Mouse (Mus musculus) heart, embryonic 11.5 days (tissue): ENCODE measurements around the gene Chrna9. TPM values are rescaled to one million over a fixed set of nuclear protein-coding genes. Genes with fewer than 3 reads are reported as not detected.

Experiments used
- ATAC-seq: fragments of 200-750 bp; cut with Nextera tagmentation; replicated peaks from 2 replicates; pipeline ENCODE4 v1.8.0; 2017; ENCODE audit warnings: moderate library complexity; ENCODE audit not compliant: insufficient number of reproducible peaks, low FRiP score, low TSS enrichment
- H3K27ac ChIP-seq: fragments of 300-500 bp; sonication (generic); 2 replicates; pipeline ENCODE4 v1.5.1; 2014; ENCODE audit warnings: mild to moderate bottlenecking, low read depth, low read length
- H3K27me3 ChIP-seq: fragments of 300-500 bp; sonication (generic); 2 replicates; pipeline ENCODE4 v1.6.1; 2014; ENCODE audit warnings: mild to moderate bottlenecking, low read length, mixed read lengths; ENCODE audit not compliant: control insufficient read depth, insufficient read depth
- H3K36me3 ChIP-seq: fragments of 300-500 bp; sonication (generic); 2 replicates; pipeline ENCODE4 v1.6.1; 2014; ENCODE audit warnings: mild to moderate bottlenecking, low read length, moderate library complexity, mixed read lengths; ENCODE audit not compliant: control insufficient read depth, insufficient read depth
- H3K4me1 ChIP-seq: fragments of 300-500 bp; sonication (generic); 2 replicates; pipeline ENCODE4 v1.6.1; 2014; ENCODE audit warnings: low read length; ENCODE audit not compliant: control insufficient read depth, insufficient read depth
- H3K4me2 ChIP-seq: fragments of 300-500 bp; sonication (generic); 2 replicates; pipeline ENCODE4 v1.6.1; 2014; ENCODE audit warnings: mild to moderate bottlenecking, moderate library complexity
- H3K4me3 ChIP-seq: fragments of 300-500 bp; sonication (generic); 2 replicates; pipeline ENCODE4 v1.5.1; 2014; ENCODE audit warnings: low read depth, low read length
- H3K9ac ChIP-seq: fragments of 300-500 bp; sonication (generic); 2 replicates; pipeline ENCODE4 v1.6.1; 2014; ENCODE audit warnings: mild to moderate bottlenecking, low read depth, low read length, moderate library complexity
- H3K9me3 ChIP-seq: fragments of 300-500 bp; sonication (generic); replicated peaks from 2 replicates; pipeline ENCODE4 v1.6.1; 2016; ENCODE audit warnings: low read length; ENCODE audit not compliant: control insufficient read depth
- WGBS: fragments of 180-500 bp; shearing (Covaris S2); extraction: QIAGEN DNeasy Blood & Tissue Kit; methylation state at CpG from one replicate; pipeline ENCODE4 v1.1.7; 2014; ENCODE audit not compliant: insufficient replicate concordance; 5-methylcytosine and 5-hydroxymethylcytosine counted together
- polyA plus RNA-seq: library from polyadenylated mRNA; unstranded; fragments of >200 nt; fragmentation: Nextera tagmentation; extraction: Ambion mirVana; gene quantifications from 2 replicates; pipeline ENCODE4 v1.2.1, GENCODE M21; 2014

Chrna9 gene
- polyA plus RNA-seq, 1 experiment from 2014 or later: not detected

DNA sequence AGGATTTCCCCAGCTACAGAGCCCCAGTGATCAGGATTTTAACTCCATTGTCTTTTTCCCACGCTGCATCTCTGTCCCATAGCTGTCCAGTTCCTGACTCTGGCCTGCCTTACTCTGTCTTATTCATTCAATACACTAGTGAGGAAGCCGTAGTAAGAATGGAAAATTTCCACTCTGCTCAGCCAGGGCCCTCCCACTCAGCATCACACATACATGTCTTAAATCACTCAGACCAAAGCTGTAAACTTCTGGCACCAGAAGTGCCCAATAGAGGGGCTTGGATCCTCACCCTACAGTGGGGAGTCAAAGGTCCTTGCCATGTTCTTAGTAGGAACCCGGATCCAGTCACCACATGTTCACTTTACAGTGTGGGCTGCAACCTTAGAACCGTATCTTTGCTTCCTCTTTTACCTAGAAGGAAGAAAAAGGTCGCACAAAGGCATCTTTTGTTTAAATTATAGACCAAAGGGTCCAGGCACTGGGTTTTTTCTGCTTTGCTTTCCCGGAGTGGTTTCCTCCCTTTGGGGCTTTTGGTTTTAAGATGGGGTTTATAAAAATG, 65.9 kb downstream of the Chrna9 start:
- no peaks in the 10 kb centered on the region for H3K9me3 ChIP-seq
- ATAC-seq: no peak
- no peak overlapping the region for H3K27ac ChIP-seq
- H3K4me1 ChIP-seq: peaks cover 11% of the 10 kb centered on the region; the same call in 1 of the 2 replicates
- H3K4me3 ChIP-seq: no peak overlapping the region
- 61% methylated on average over 6 of the region's 6 CpGs for WGBS
- no peak overlapping the region for H3K9ac ChIP-seq
- no peaks in the 10 kb centered on the region for H3K36me3 ChIP-seq
- H3K4me2 ChIP-seq: no peak overlapping the region
- H3K27me3 ChIP-seq: no peaks in the 10 kb centered on the region

DNA sequence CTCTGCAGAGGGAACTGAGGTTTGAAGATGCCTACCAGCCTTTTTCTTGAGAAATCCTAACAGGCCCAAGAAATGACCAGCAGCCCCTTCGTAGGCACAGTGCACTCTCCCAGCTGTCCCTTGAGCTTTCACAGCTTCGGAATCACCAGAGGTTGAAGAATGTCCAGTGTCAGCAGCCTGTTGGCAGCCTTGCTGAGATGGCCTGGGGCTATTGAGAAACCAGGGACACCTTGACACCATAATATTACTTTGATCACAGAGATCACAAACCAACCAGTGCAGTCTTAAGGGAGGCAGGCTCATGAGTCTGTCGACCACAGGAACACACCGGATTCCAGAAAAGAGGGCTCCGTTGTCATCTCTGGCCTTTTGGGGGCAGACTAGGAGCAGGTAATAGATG, 66.5 kb downstream of the Chrna9 start:
- Histone ChIP-seq H3K36me3 (no peaks in the 10 kb centered on the region), H3K4me1 (peaks cover 11% of the 10 kb centered on the region; the same call in 1 of the 2 replicates), H3K4me3 (no peak overlapping the region), H3K4me2 (no peak overlapping the region), H3K27ac (no peak overlapping the region), H3K9ac (no peak overlapping the region), H3K27me3 (no peaks in the 10 kb centered on the region), H3K9me3 (no peaks in the 10 kb centered on the region)
- no peak for ATAC-seq
- WGBS: 77% methylated on average over 5 of the region's 5 CpGs

GRCm38 (mm10) chr5:66004134-66004925, 69.6 kb downstream of the Chrna9 start, which contains the start of gene 9130230L23Rik:
Gene 9130230L23Rik (minus strand): TSS chr5:66004285.
- Histone ChIP-seq H3K9me3 (no peaks in the 10 kb centered on the region), H3K36me3 (no peaks in the 10 kb centered on the region), H3K27ac (no peak within 1 kb of the TSS), H3K4me2 (peak within 1 kb of the TSS; percentile 27), H3K4me1 (peaks cover 11% of the 10 kb centered on the region; the same call in 1 of the 2 replicates), H3K27me3 (no peaks in the 10 kb centered on the region), H3K9ac (no peak within 1 kb of the TSS; the same call in 1 of the 2 replicates), H3K4me3 (no peak within 1 kb of the TSS)
- 38% methylated on average over 14 of the region's 14 CpGs for WGBS
- no peak for ATAC-seq

DNA sequence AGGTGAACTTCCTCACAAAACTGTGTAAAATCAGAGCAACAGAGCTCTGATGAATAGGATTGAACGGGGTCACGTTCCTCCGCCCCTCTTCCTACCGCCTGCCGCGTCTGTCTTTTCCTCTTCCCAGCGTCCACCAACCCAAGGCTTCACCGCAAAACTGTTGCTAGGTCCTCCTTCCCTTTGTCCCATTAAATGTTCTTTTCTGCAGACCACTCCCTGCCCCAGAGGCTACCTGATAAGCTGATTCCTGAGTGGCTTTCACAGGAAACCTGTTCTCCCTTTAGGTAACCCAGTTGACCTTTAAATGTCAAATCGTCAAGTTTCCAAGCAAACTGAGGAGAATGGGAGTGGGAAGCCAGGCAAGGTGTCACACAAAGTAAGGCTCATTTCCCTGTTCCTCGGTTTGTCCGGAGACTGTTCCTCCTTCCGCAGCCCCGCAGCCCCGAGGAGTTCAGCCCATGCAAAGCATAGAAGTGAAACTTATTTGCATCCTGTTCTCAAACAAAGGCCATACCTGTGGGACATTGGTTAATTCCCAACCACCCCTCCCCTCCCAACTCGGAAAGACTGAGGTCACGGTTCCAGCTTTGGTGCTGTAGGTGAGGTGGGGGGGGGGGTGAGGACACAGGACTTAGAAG, 70.4 kb downstream of the Chrna9 start:
- Histone ChIP-seq H3K9ac (no peak overlapping the region), H3K4me1 (peaks cover 11% of the 10 kb centered on the region; the same call in 1 of the 2 replicates), H3K27ac (no peak overlapping the region), H3K4me3 (no peak overlapping the region), H3K9me3 (no peaks in the 10 kb centered on the region), H3K4me2 (peak overlapping the region; percentile 27), H3K36me3 (no peaks in the 10 kb centered on the region), H3K27me3 (no peaks in the 10 kb centered on the region)
- no peak for ATAC-seq
- WGBS: 27% methylated on average over 16 of the region's 16 CpGs

DNA sequence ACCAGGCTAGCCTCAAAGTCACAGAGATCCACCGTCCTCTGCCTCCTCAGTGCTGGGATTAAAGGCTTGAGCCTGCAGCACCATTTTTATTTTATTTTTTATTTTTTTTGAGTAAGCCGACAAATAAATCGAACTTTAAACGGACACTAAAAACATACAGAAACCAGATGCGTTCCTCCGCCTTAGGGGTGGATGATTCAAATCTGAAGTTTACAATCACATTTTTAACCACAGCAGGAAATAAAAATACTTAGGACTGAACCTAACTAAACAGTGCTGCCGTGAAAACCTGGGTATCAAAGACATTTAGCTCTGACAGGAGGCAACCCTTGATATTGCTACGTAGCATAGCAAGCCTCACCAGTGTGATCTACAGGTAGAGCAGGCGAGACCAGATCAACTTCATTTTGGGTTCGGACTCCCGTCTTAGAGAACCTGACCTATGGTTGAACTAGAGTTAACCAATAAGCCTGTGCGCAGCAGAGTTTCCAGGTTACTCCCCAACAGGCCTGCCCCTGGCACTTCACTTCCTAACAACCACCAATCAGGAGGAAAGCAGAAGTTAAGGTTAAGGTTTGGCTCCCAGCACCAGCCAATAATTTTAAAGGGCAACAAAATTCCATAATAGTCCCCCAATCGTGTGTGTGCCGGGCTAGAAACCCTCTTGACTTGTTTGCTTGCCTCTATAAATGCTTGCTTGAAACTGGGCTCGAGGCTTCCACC, 73.7 kb downstream of the Chrna9 start:
- no peak for ATAC-seq
- no peaks in the 10 kb centered on the region for H3K9me3 ChIP-seq
- no peak overlapping the region for H3K4me2 ChIP-seq
- no peaks in the 10 kb centered on the region for H3K36me3 ChIP-seq
- H3K4me1 ChIP-seq: peaks cover 11% of the 10 kb centered on the region; the same call in 1 of the 2 replicates
- no peak overlapping the region for H3K9ac ChIP-seq
- WGBS: 83% methylated on average over 15 of the region's 15 CpGs
- no peaks in the 10 kb centered on the region for H3K27me3 ChIP-seq
- H3K27ac ChIP-seq: no peak overlapping the region
- H3K4me3 ChIP-seq: no peak overlapping the region

GRCm38 (mm10) chr5:66013999-66014398, 79.3 kb downstream of the Chrna9 start:
- Histone ChIP-seq H3K27me3 (no peaks in the 10 kb centered on the region), H3K4me1 (no peaks in the 10 kb centered on the region), H3K4me2 (no peak overlapping the region), H3K36me3 (no peaks in the 10 kb centered on the region), H3K27ac (no peak overlapping the region), H3K4me3 (no peak overlapping the region), H3K9ac (no peak overlapping the region), H3K9me3 (no peaks in the 10 kb centered on the region)
- no peak for ATAC-seq
- WGBS: 52% methylated on average over 3 of the region's 3 CpGs

DNA sequence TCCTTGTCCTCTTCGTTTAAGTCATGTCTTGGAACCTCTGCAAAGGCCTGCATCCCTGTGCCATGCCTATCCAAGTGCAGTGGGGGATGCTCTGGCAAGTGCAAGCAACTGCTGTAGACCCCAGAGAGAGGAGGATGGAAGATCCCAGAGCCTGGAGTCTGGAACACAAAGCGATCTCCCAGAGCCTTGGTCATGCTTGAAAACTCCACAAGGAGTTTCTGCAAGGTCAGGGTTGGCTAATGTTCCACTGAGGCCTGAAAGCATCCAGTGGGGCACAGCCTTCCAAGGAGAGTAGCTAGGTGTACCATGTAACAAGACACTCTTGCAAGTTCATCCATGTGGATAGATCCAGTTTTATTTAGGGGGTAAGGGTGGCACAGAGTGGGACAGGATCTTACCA, 79.7 kb downstream of the Chrna9 start:
- 78% methylated on average over 2 of the region's 2 CpGs for WGBS

GRCm38 (mm10) chr5:66015449-66015961, 80.8 kb downstream of the Chrna9 start:
- Histone ChIP-seq H3K9ac (no peak overlapping the region), H3K27me3 (no peaks in the 10 kb centered on the region), H3K27ac (no peak overlapping the region), H3K4me1 (no peaks in the 10 kb centered on the region), H3K9me3 (no peaks in the 10 kb centered on the region), H3K36me3 (no peaks in the 10 kb centered on the region), H3K4me2 (no peak overlapping the region), H3K4me3 (no peak overlapping the region)
- ATAC-seq: no peak
- WGBS: 81% methylated on average over 2 of the region's 2 CpGs

More for the DNA sequence above, 79.7 kb downstream of the Chrna9 start:
- H3K36me3 ChIP-seq: no peaks in the 10 kb centered on the region
- no peaks in the 10 kb centered on the region for H3K9me3 ChIP-seq
- H3K4me3 ChIP-seq: no peak overlapping the region
- ATAC-seq: no peak
- H3K4me1 ChIP-seq: no peaks in the 10 kb centered on the region
- no peak overlapping the region for H3K4me2 ChIP-seq
- H3K9ac ChIP-seq: no peak overlapping the region
- no peaks in the 10 kb centered on the region for H3K27me3 ChIP-seq
- H3K27ac ChIP-seq: no peak overlapping the region
